Mouse (Mus musculus) limb, embryonic 12.5 days (tissue): Measurements from ENCODE around the gene Tent4a. TPM values are rescaled to one million over a fixed set of nuclear protein-coding genes. Genes with fewer than 3 reads are reported as not detected.

Experiments
- ATAC-seq: fragments of 200-750 bp; cut with Nextera tagmentation; 2 replicates; pipeline ENCODE4 v1.8.0; 2017; ENCODE audit warnings: low read depth, moderate TSS enrichment; ENCODE audit not compliant: insufficient number of reproducible peaks, insufficient read depth, low FRiP score, low TSS enrichment
- H3K27ac ChIP-seq: fragments of 300-500 bp; sonication (generic); 2 replicates; pipeline ENCODE4 v1.5.1; 2016; ENCODE audit warnings: mild to moderate bottlenecking, moderate library complexity
- H3K27me3 ChIP-seq: fragments of 300-500 bp; sonication (generic); 2 replicates; pipeline ENCODE4 v1.6.1; 2016; ENCODE audit warnings: mild to moderate bottlenecking, moderate library complexity
- H3K36me3 ChIP-seq: fragments of 300-500 bp; sonication (generic); 2 replicates; pipeline ENCODE4 v1.6.1; 2016; ENCODE audit warnings: mild to moderate bottlenecking, moderate library complexity
- H3K4me1 ChIP-seq: fragments of 300-500 bp; sonication (generic); replicated peaks from 2 replicates; pipeline ENCODE4 v1.6.1; 2016
- H3K4me2 ChIP-seq: fragments of 300-500 bp; sonication (generic); 2 replicates; pipeline ENCODE4 v1.6.1; 2016; ENCODE audit warnings: mild to moderate bottlenecking, moderate library complexity
- H3K4me3 ChIP-seq: fragments of 300-500 bp; sonication (generic); replicated peaks from 2 replicates; pipeline ENCODE4 v1.5.1; 2016; ENCODE audit warnings: mild to moderate bottlenecking
- H3K9ac ChIP-seq: fragments of 300-500 bp; sonication (generic); replicated peaks from 2 replicates; pipeline ENCODE4 v1.6.1; 2016; ENCODE audit warnings: mild to moderate bottlenecking, moderate library complexity
- H3K9me3 ChIP-seq: fragments of 300-500 bp; sonication (generic); 2 replicates; pipeline ENCODE4 v1.6.1; 2016; ENCODE audit warnings: mild to moderate bottlenecking, moderate library complexity
- WGBS: fragments of 180-500 bp; shearing (Covaris S2); methylation state at CpG from one replicate; pipeline ENCODE4 v1.1.7; 2016; 5-methylcytosine and 5-hydroxymethylcytosine counted together
- polyA plus RNA-seq: library from polyadenylated mRNA; unstranded; fragments of >200 nt; fragmentation: Nextera tagmentation; extraction: Ambion mirVana; gene quantifications from 2 replicates; pipeline ENCODE4 v1.2.1, GENCODE M21; 2016

Gene Tent4a
- polyA plus RNA-seq, 1 experiment from 2014 or later: 7.3 TPM

- H3K9me3 ChIP-seq: no peaks in the 10 kb centered on the region
- H3K9ac ChIP-seq: no peak overlapping the region
- WGBS: 46% methylated on average over 17 of the region's 17 CpGs
- H3K4me2 ChIP-seq: no peak overlapping the region
- no peak overlapping the region for H3K27ac ChIP-seq
- no peak; the same call in 1 of the 2 replicates for ATAC-seq
- H3K4me1 ChIP-seq: peaks cover 4% of the 10 kb centered on the region; the same call in 1 of the 2 replicates
- H3K4me3 ChIP-seq: no peak overlapping the region
- no peaks in the 10 kb centered on the region for H3K27me3 ChIP-seq
- no peaks in the 10 kb centered on the region for H3K36me3 ChIP-seq
Measured at GRCm38 (mm10) chr13:69460635-69461465, 73.6 kb downstream of the Tent4a start.

- H3K4me3 ChIP-seq: no peak overlapping the region
- 18% methylated on average over 8 of the region's 8 CpGs for WGBS
- no peak for ATAC-seq
Measured at GRCm38 (mm10) chr13:69459657-69460458, 74.6 kb downstream of the Tent4a start.

GRCm38 (mm10) chr13:69458891-69459290 lies 75.5 kb downstream of the Tent4a start:
- H3K27ac ChIP-seq: no peak overlapping the region
- 89% methylated on average over 2 of the region's 2 CpGs for WGBS
- no peaks in the 10 kb centered on the region for H3K27me3 ChIP-seq
- H3K4me2 ChIP-seq: no peak overlapping the region
- no peaks in the 10 kb centered on the region for H3K36me3 ChIP-seq
- peaks cover 14% of the 10 kb centered on the region for H3K4me1 ChIP-seq
- no peak for ATAC-seq
- H3K4me3 ChIP-seq: no peak overlapping the region
- no peak overlapping the region for H3K9ac ChIP-seq
- H3K9me3 ChIP-seq: no peaks in the 10 kb centered on the region

More at GRCm38 (mm10) chr13:69459657-69460458, 74.6 kb downstream of the Tent4a start:
- Histone ChIP-seq H3K4me2 (no peak overlapping the region), H3K9ac (no peak overlapping the region), H3K9me3 (no peaks in the 10 kb centered on the region), H3K27ac (no peak overlapping the region), H3K36me3 (no peaks in the 10 kb centered on the region), H3K27me3 (no peaks in the 10 kb centered on the region), H3K4me1 (peaks cover 11% of the 10 kb centered on the region)

GRCm38 (mm10) chr13:69458461-69458860 lies 76.0 kb downstream of the Tent4a start:
- no peak overlapping the region for H3K4me2 ChIP-seq
- peaks cover 14% of the 10 kb centered on the region for H3K4me1 ChIP-seq
- 86% methylated on average over 6 of the region's 6 CpGs for WGBS

GRCm38 (mm10) chr13:69457105-69457504 lies 77.3 kb downstream of the Tent4a start:
- no peak overlapping the region for H3K27ac ChIP-seq
- H3K9ac ChIP-seq: no peak overlapping the region
- H3K9me3 ChIP-seq: no peaks in the 10 kb centered on the region
- WGBS: 58% methylated on average over 2 of the region's 2 CpGs
- no peak for ATAC-seq
- no peak overlapping the region for H3K4me2 ChIP-seq
- H3K4me3 ChIP-seq: no peak overlapping the region
- peaks cover 14% of the 10 kb centered on the region for H3K4me1 ChIP-seq
- H3K27me3 ChIP-seq: no peaks in the 10 kb centered on the region
- H3K36me3 ChIP-seq: no peaks in the 10 kb centered on the region

More at GRCm38 (mm10) chr13:69458461-69458860, 76.0 kb downstream of the Tent4a start:
- no peak overlapping the region for H3K27ac ChIP-seq
- no peaks in the 10 kb centered on the region for H3K36me3 ChIP-seq
- H3K9ac ChIP-seq: no peak overlapping the region
- H3K9me3 ChIP-seq: no peaks in the 10 kb centered on the region
- no peak overlapping the region for H3K4me3 ChIP-seq
- ATAC-seq: no peak
- no peaks in the 10 kb centered on the region for H3K27me3 ChIP-seq

GRCm38 (mm10) chr13:69456641-69457040 lies 77.8 kb downstream of the Tent4a start:
- Histone ChIP-seq H3K36me3 (no peaks in the 10 kb centered on the region), H3K9me3 (no peaks in the 10 kb centered on the region), H3K4me3 (no peak overlapping the region), H3K9ac (no peak overlapping the region), H3K4me2 (no peak overlapping the region), H3K27ac (no peak overlapping the region), H3K27me3 (no peaks in the 10 kb centered on the region), H3K4me1 (peaks cover 14% of the 10 kb centered on the region)
- no peak for ATAC-seq
- 83% methylated on average over 11 of the region's 11 CpGs for WGBS

- Histone ChIP-seq H3K27ac (no peak overlapping the region), H3K4me1 (peaks cover 10% of the 10 kb centered on the region), H3K4me3 (no peak overlapping the region), H3K4me2 (peak overlapping the region; percentile 41), H3K9ac (no peak overlapping the region), H3K36me3 (no peaks in the 10 kb centered on the region), H3K27me3 (no peaks in the 10 kb centered on the region), H3K9me3 (no peaks in the 10 kb centered on the region)
- ATAC-seq: peak; percentile 62; the same call in 1 of the 2 replicates
- WGBS: 38% methylated on average over 14 of the region's 14 CpGs
Measured at GRCm38 (mm10) chr13:69455476-69456175, 78.8 kb downstream of the Tent4a start.

Other genes starting within 250 kb of the Tent4a start
- 130 and 131 TPM in 2 replicates for gene Nsun2, start 871 bp downstream of the Tent4a start, polyA plus RNA-seq
- 27.9 and 28.6 TPM in 2 replicates for gene Srd5a1, start 76.8 kb upstream of the Tent4a start, polyA plus RNA-seq
- gene Ube2ql1, start 205.3 kb upstream of the Tent4a start, polyA plus RNA-seq: 2.5 and 2.9 TPM in 2 replicates